Mouse (Mus musculus) kidney, embryonic 14.5 days (tissue): ENCODE measurements at regions not wholly inside any gene's neighbourhood (a gene's known extent, or its start where the extent isn't known, plus 50 kb on each side); places are given as distances from the start of the nearest gene placed in this dataset.

Source experiments
- ATAC-seq: fragments of 200-750 bp; cut with Nextera tagmentation; 2 replicates; pipeline ENCODE4 v1.8.0; 2017; ENCODE audit warnings: moderate number of reproducible peaks, mild to moderate bottlenecking, moderate TSS enrichment, moderate library complexity; ENCODE audit not compliant: low FRiP score, low TSS enrichment
- H3K27ac ChIP-seq: fragments of 300-500 bp; sonication (generic); 2 replicates; pipeline ENCODE4 v1.5.1; 2014; ENCODE audit warnings: low read depth, mild to moderate bottlenecking, low read length, moderate library complexity, mixed read lengths
- H3K27me3 ChIP-seq: fragments of 300-500 bp; sonication (generic); 2 replicates; pipeline ENCODE4 v1.6.1; 2014; ENCODE audit warnings: mild to moderate bottlenecking, low read length; ENCODE audit not compliant: control insufficient read depth, insufficient read depth
- H3K36me3 ChIP-seq: fragments of 300-500 bp; sonication (generic); 2 replicates; pipeline ENCODE4 v1.6.1; 2014; ENCODE audit warnings: low read length, mixed read lengths; ENCODE audit not compliant: control insufficient read depth, insufficient read depth
- H3K4me1 ChIP-seq: fragments of 300-500 bp; sonication (generic); 2 replicates; pipeline ENCODE4 v1.6.1; 2014; ENCODE audit warnings: low read length, mixed read lengths; ENCODE audit not compliant: control insufficient read depth, insufficient read depth
- H3K4me2 ChIP-seq: fragments of 300-500 bp; sonication (generic); replicated peaks from 2 replicates; pipeline ENCODE4 v1.6.1; 2014; ENCODE audit warnings: low read depth, mild to moderate bottlenecking, low read length
- H3K4me3 ChIP-seq: fragments of 300-500 bp; sonication (generic); 2 replicates; pipeline ENCODE4 v1.5.1; 2014; ENCODE audit warnings: mild to moderate bottlenecking, low read length
- H3K9ac ChIP-seq: fragments of 300-500 bp; sonication (generic); 2 replicates; pipeline ENCODE4 v1.6.1; 2014; ENCODE audit warnings: low read depth, mild to moderate bottlenecking, low read length, moderate library complexity
- H3K9me3 ChIP-seq: fragments of 300-500 bp; sonication (generic); 2 replicates; pipeline ENCODE4 v1.6.1; 2016; ENCODE audit warnings: low read length; ENCODE audit not compliant: control insufficient read depth
- WGBS: fragments of 180-500 bp; shearing (Covaris S2); extraction: QIAGEN DNeasy Blood & Tissue Kit; methylation state at CpG from one replicate; pipeline ENCODE4 v1.1.7; 2014; 5-methylcytosine and 5-hydroxymethylcytosine counted together

- Histone ChIP-seq H3K4me2 (no peak overlapping the region), H3K36me3 (no peaks in the 10 kb centered on the region), H3K9me3 (no peaks in the 10 kb centered on the region), H3K4me1 (no peaks in the 10 kb centered on the region), H3K9ac (no peak overlapping the region), H3K27me3 (no peaks in the 10 kb centered on the region), H3K27ac (no peak overlapping the region), H3K4me3 (no peak overlapping the region)
- no peak for ATAC-seq
- WGBS = 69% methylated on average over 2 of the region's 2 CpGs
These were observed 865.6 kb downstream of the Jrkl start for GRCm38 (mm10) chr9:12380029-12380428.

- Histone ChIP-seq H3K4me1 (no peaks in the 10 kb centered on the region), H3K27ac (no peak overlapping the region), H3K36me3 (no peaks in the 10 kb centered on the region), H3K9ac (no peak overlapping the region), H3K4me3 (no peak overlapping the region), H3K9me3 (no peaks in the 10 kb centered on the region), H3K4me2 (no peak overlapping the region), H3K27me3 (no peaks in the 10 kb centered on the region)
- 24% methylated on average over 2 of the region's 2 CpGs for WGBS
- peak; percentile 83; the same call in 1 of the 2 replicates for ATAC-seq
These were observed 901.3 kb downstream of the Jrkl start for GRCm38 (mm10) chr9:12344296-12344695.

GRCm38 (mm10) chr9:12341453-12341852 is 904.2 kb downstream of the Jrkl start:
- no peaks in the 10 kb centered on the region for H3K36me3 ChIP-seq
- no peaks in the 10 kb centered on the region for H3K27me3 ChIP-seq
- no peak for ATAC-seq
- no peak overlapping the region for H3K9ac ChIP-seq
- H3K27ac ChIP-seq = no peak overlapping the region
- no peak overlapping the region for H3K4me2 ChIP-seq
- H3K4me3 ChIP-seq = no peak overlapping the region
- 91% methylated on average over 4 of the region's 4 CpGs for WGBS
- H3K4me1 ChIP-seq = no peaks in the 10 kb centered on the region
- no peaks in the 10 kb centered on the region for H3K9me3 ChIP-seq

GRCm38 (mm10) chr9:12313517-12314075 is 932.0 kb downstream of the Jrkl start:
- H3K4me1 ChIP-seq = no peaks in the 10 kb centered on the region
- no peak overlapping the region for H3K27ac ChIP-seq
- ATAC-seq = no peak
- H3K9ac ChIP-seq = no peak overlapping the region
- no peaks in the 10 kb centered on the region for H3K9me3 ChIP-seq
- no peaks in the 10 kb centered on the region for H3K36me3 ChIP-seq
- WGBS = 80% methylated on average over 4 of the region's 4 CpGs
- H3K4me2 ChIP-seq = no peak overlapping the region
- no peaks in the 10 kb centered on the region for H3K27me3 ChIP-seq
- no peak overlapping the region for H3K4me3 ChIP-seq

GRCm38 (mm10) chr9:12313027-12313426 is 932.6 kb downstream of the Jrkl start:
- Histone ChIP-seq H3K9ac (no peak overlapping the region), H3K4me2 (no peak overlapping the region), H3K27ac (no peak overlapping the region), H3K4me1 (no peaks in the 10 kb centered on the region), H3K27me3 (no peaks in the 10 kb centered on the region), H3K4me3 (no peak overlapping the region), H3K9me3 (no peaks in the 10 kb centered on the region), H3K36me3 (no peaks in the 10 kb centered on the region)
- ATAC-seq = no peak
- WGBS = 83% methylated on average over 1 of the region's 1 CpGs
